In genomic region chr14:103702516-103702915, GRCm38 (mm10) we compare ENCODE assay signal across 25 mouse cellular contexts. TPM values are rescaled to one million over a fixed set of nuclear protein-coding genes. Genes with fewer than 3 reads are reported as not detected.
DNase-seq lines count a peak whose midpoint lies in the region; ATAC-seq and TF ChIP-seq lines count a peak whose summit lies in the region.
"Had no signal": no experiment of that assay in that cellular context is flagged by ENCODE, and none has a peak within 500 bp of the region (broad histone marks: within the 10 kb centered on the region; RNA-seq: fewer than 3 reads in every experiment).

No protein-coding gene starts in this region.

- H3K4me3 ChIP-seq in hindbrain, embryonic 14.5 days (replicated peaks; ENCODE audit: low read length): no peak overlapping the region
- H3K4me3 ChIP-seq in hindbrain, embryonic 11.5 days (ENCODE audit: low read depth, low read length): no peak overlapping the region
- H3K4me3 ChIP-seq in E14TG2a.4 (replicated peaks; ENCODE audit: low read length): peak overlapping the region; percentile 45
- H3K4me3 ChIP-seq in G1E (ENCODE audit: low read depth, low read length): peak overlapping the region; percentile 3; the same call in 1 of the 2 replicates
- H3K4me3 ChIP-seq in kidney, embryonic 14.5 days (ENCODE audit: low read length): no peak overlapping the region
- H3K4me3 ChIP-seq in liver, embryonic 12.5 days: no peak overlapping the region
- H3K4me3 ChIP-seq: embryonic facial prominence, embryonic 13.5 days; embryonic facial prominence, embryonic 15.5 days; erythroblast, embryonic 14.5 days; forebrain, embryonic 10.5 days; forebrain, embryonic 12.5 days had no signal

- no peak overlapping the region for H3K4me2 ChIP-seq in hindbrain, embryonic 14.5 days (replicated peaks)
- no peak overlapping the region for H3K4me2 ChIP-seq in hindbrain, embryonic 11.5 days (replicated peaks; ENCODE audit: low read depth, low read length)
- H3K4me2 ChIP-seq in kidney, embryonic 14.5 days (replicated peaks; ENCODE audit: low read depth, low read length): no peak overlapping the region
- H3K4me2 ChIP-seq in liver, embryonic 12.5 days: no peak overlapping the region
- H3K4me2 ChIP-seq: embryonic facial prominence, embryonic 13.5 days; embryonic facial prominence, embryonic 15.5 days; forebrain, embryonic 12.5 days had no signal

- no peak for TF ChIP-seq CTCF in E14TG2a.4 (conservative IDR thresholded peaks at IDR 0.05; ENCODE audit: low read length)
- no peak for TF ChIP-seq CTCF in G1E (IDR thresholded peaks at IDR 0.05; ENCODE audit: low read depth, low read length)

- 94% methylated on average over 18 of the region's 18 CpGs for WGBS in hindbrain, embryonic 14.5 days
- WGBS in hindbrain, embryonic 11.5 days: 94% methylated on average over 18 of the region's 18 CpGs
- WGBS in kidney, embryonic 14.5 days: 91% methylated on average over 18 of the region's 18 CpGs
- WGBS in liver, embryonic 12.5 days (ENCODE audit: insufficient replicate concordance): 86% methylated on average over 18 of the region's 18 CpGs

- ATAC-seq in hindbrain, embryonic 14.5 days (ENCODE audit: low FRiP score): 0 out of 2 replicates have a peak, but pooled peaks have one; percentile 10
- no peak for ATAC-seq in hindbrain, embryonic 11.5 days (ENCODE audit: low FRiP score)
- no peak for ATAC-seq in G1E (ENCODE audit: extremely low read depth, insufficient number of reproducible peaks, low FRiP score, poor library complexity, severe bottlenecking)
- no peak for ATAC-seq in kidney, embryonic 14.5 days (ENCODE audit: low FRiP score, low TSS enrichment)
- ATAC-seq in liver, embryonic 12.5 days: no peak
- ATAC-seq: activated CD4-positive, CD25-positive, alpha-beta regulatory T cell, adult 4 months; forebrain, embryonic 14.5 days; forebrain, embryonic 16.5 days had no signal

- no peaks in the 10 kb centered on the region for H3K27me3 ChIP-seq in hindbrain, embryonic 14.5 days (ENCODE audit: control insufficient read depth, insufficient read depth, low read length)
- no peaks in the 10 kb centered on the region for H3K27me3 ChIP-seq in hindbrain, embryonic 11.5 days (ENCODE audit: control insufficient read depth, insufficient read depth, low read length)
- H3K27me3 ChIP-seq in E14TG2a.4 (ENCODE audit: insufficient read depth, low read length) (peaks cover 2% of the 10 kb centered on the region; the same call in 1 of the 2 replicates), G1E (ENCODE audit: insufficient read depth, low read length) (no peaks in the 10 kb centered on the region)
- H3K27me3 ChIP-seq in kidney, embryonic 14.5 days (ENCODE audit: control insufficient read depth, insufficient read depth, low read length): no peaks in the 10 kb centered on the region
- no peaks in the 10 kb centered on the region for H3K27me3 ChIP-seq in liver, embryonic 12.5 days (replicated peaks)
- H3K27me3 ChIP-seq: embryonic facial prominence, embryonic 13.5 days; embryonic facial prominence, embryonic 15.5 days; forebrain, embryonic 12.5 days had no signal

- no peaks in the 10 kb centered on the region for H3K4me1 ChIP-seq in hindbrain, embryonic 14.5 days (replicated peaks; ENCODE audit: control insufficient read depth, insufficient read depth, low read length)
- no peaks in the 10 kb centered on the region for H3K4me1 ChIP-seq in hindbrain, embryonic 11.5 days (replicated peaks; ENCODE audit: control insufficient read depth, insufficient read depth, low read length)
- peaks cover 12% of the 10 kb centered on the region for H3K4me1 ChIP-seq in E14TG2a.4 (replicated peaks; ENCODE audit: low read depth, low read length)
- H3K4me1 ChIP-seq in G1E (ENCODE audit: insufficient read depth, low read depth, low read length): no peaks in the 10 kb centered on the region
- no peaks in the 10 kb centered on the region for H3K4me1 ChIP-seq in kidney, embryonic 14.5 days (ENCODE audit: control insufficient read depth, insufficient read depth, low read length)
- H3K4me1 ChIP-seq in liver, embryonic 12.5 days: peaks cover 14% of the 10 kb centered on the region; the same call in 1 of the 2 replicates
- H3K4me1 ChIP-seq: embryonic facial prominence, embryonic 13.5 days; embryonic facial prominence, embryonic 15.5 days; forebrain, embryonic 10.5 days; forebrain, embryonic 12.5 days had no signal

- H3K9me3 ChIP-seq in hindbrain, embryonic 14.5 days (ENCODE audit: control insufficient read depth, low read length): no peaks in the 10 kb centered on the region
- no peaks in the 10 kb centered on the region for H3K9me3 ChIP-seq in hindbrain, embryonic 11.5 days (ENCODE audit: control insufficient read depth, low read length)
- H3K9me3 ChIP-seq in E14TG2a.4 (ENCODE audit: low read length) (no peaks in the 10 kb centered on the region), G1E (replicated peaks) (peaks cover 54% of the 10 kb centered on the region)
- no peaks in the 10 kb centered on the region for H3K9me3 ChIP-seq in kidney, embryonic 14.5 days (ENCODE audit: control insufficient read depth, low read length)
- H3K9me3 ChIP-seq in liver, embryonic 12.5 days (replicated peaks): no peaks in the 10 kb centered on the region
- H3K9me3 ChIP-seq: embryonic facial prominence, embryonic 13.5 days; embryonic facial prominence, embryonic 15.5 days; forebrain, embryonic 10.5 days; forebrain, embryonic 12.5 days had no signal

- DNase-seq in hindbrain, embryonic 14.5 days (ENCODE audit: low spot score): no peak
- DNase-seq in hindbrain, embryonic 11.5 days (ENCODE audit: low spot score): no peak
- DNase-seq in G1E (ENCODE audit: low spot score): no peak
- DNase-seq: adrenal gland, adult 8-10 months; adrenal gland, postnatal 14 days; adrenal gland, postnatal 36 days; cerebellum, adult 11-12 months; cerebellum, adult 2 months; cerebellum, adult 9-10 months; cerebellum, postnatal 10 days; cerebellum, postnatal 36 days; embryo, embryonic 11 days had no signal

- H3K36me3 ChIP-seq in hindbrain, embryonic 14.5 days (replicated peaks; ENCODE audit: control insufficient read depth, insufficient read depth): peaks cover 73% of the 10 kb centered on the region
- H3K36me3 ChIP-seq in hindbrain, embryonic 11.5 days (ENCODE audit: control insufficient read depth, insufficient read depth, low read length): peaks cover 7% of the 10 kb centered on the region; the same call in 1 of the 2 replicates
- H3K36me3 ChIP-seq in E14TG2a.4 (ENCODE audit: insufficient read depth, low read length) (peaks cover 9% of the 10 kb centered on the region), G1E (replicated peaks) (no peaks in the 10 kb centered on the region)
- 0 out of 2 replicates have a peak, but pooled peaks cover 2% of the 10 kb centered on the region for H3K36me3 ChIP-seq in kidney, embryonic 14.5 days (ENCODE audit: control insufficient read depth, insufficient read depth, low read length)
- H3K36me3 ChIP-seq in liver, embryonic 12.5 days: no peaks in the 10 kb centered on the region
- H3K36me3 ChIP-seq: embryonic facial prominence, embryonic 13.5 days; embryonic facial prominence, embryonic 15.5 days had no signal

- H3K27ac ChIP-seq in hindbrain, embryonic 14.5 days: no peak overlapping the region
- H3K27ac ChIP-seq in hindbrain, embryonic 11.5 days (ENCODE audit: low read depth, low read length): no peak overlapping the region
- no peak overlapping the region for H3K27ac ChIP-seq in kidney, embryonic 14.5 days (ENCODE audit: low read depth, low read length)
- no peak overlapping the region for H3K27ac ChIP-seq in liver, embryonic 12.5 days
- H3K27ac ChIP-seq: embryonic facial prominence, embryonic 13.5 days; embryonic facial prominence, embryonic 15.5 days; forebrain, embryonic 10.5 days; forebrain, embryonic 12.5 days had no signal

- H3K9ac ChIP-seq in hindbrain, embryonic 14.5 days: no peak overlapping the region
- H3K9ac ChIP-seq in hindbrain, embryonic 11.5 days (ENCODE audit: low read depth, low read length): no peak overlapping the region
- no peak overlapping the region for H3K9ac ChIP-seq in kidney, embryonic 14.5 days (ENCODE audit: low read depth, low read length)
- no peak overlapping the region for H3K9ac ChIP-seq in liver, embryonic 12.5 days
- H3K9ac ChIP-seq: embryonic facial prominence, embryonic 13.5 days; embryonic facial prominence, embryonic 15.5 days; forebrain, embryonic 12.5 days had no signal

RNA-seq across cellular contexts. Expression of gene Slain1, which starts 52.5 kb away (rescaled TPM):
- polyA plus RNA-seq in hindbrain, embryonic 14.5 days (2014; fragmentation: Nextera tagmentation; extraction: Ambion mirVana): 28.4 and 31.6 TPM in 2 replicates
- polyA plus RNA-seq in hindbrain, embryonic 11.5 days (2014; fragmentation: Nextera tagmentation; extraction: Ambion mirVana): 13.3 and 14.9 TPM in 2 replicates
- total RNA-seq in G1E (2014; fragmentation: Nextera tagmentation): not detected in 2 replicates
- total RNA-seq in G1E (2017): 0.11 TPM in 1 of 2 replicates, not detected in the other
- polyA plus RNA-seq in G1E (2012): not detected in 2 replicates
- polyA plus RNA-seq in kidney, embryonic 14.5 days (2014; fragmentation: Nextera tagmentation; extraction: Ambion mirVana): 4.0 and 5.8 TPM in 2 replicates
- polyA plus RNA-seq in liver, embryonic 12.5 days (2016; fragmentation: Nextera tagmentation; extraction: Ambion mirVana): 0.47 and 0.82 TPM in 2 replicates
- total RNA-seq: MEL had no signal
- polyA plus RNA-seq: C2C12 had no signal

Comparison
In these comparisons a context has a peak if more than half of its experiments do, and no peak if none do; other contexts are left out.
1. H3K4me3 ChIP-seq: peak in E14TG2a.4 (single experiment) and G1E (single experiment); none in hindbrain, embryonic 14.5 days (single experiment), hindbrain, embryonic 11.5 days (single experiment), kidney, embryonic 14.5 days (single experiment) and liver, embryonic 12.5 days (single experiment).